Mouse (Mus musculus) testis, adult 2 months (tissue): ENCODE data around the gene Slc25a48.

Experiments
- CTCF ChIP-seq: fragments of 200-500 bp; IDR thresholded peaks from 2 replicates; pipeline ENCODE4 v1.5.1; 2012; ENCODE audit warnings: low read depth, mild to moderate bottlenecking, inconsistent platforms, low read length, moderate library complexity; ENCODE audit not compliant: control insufficient read depth, insufficient read depth, insufficient replicate concordance
- POLR2A ChIP-seq: fragments of 200-500 bp; IDR thresholded peaks from 2 replicates; pipeline ENCODE4 v1.6.1; 2012; ENCODE audit warnings: low read depth, mild to moderate bottlenecking, inconsistent platforms, low read length, moderate library complexity; ENCODE audit not compliant: control insufficient read depth

DNA sequence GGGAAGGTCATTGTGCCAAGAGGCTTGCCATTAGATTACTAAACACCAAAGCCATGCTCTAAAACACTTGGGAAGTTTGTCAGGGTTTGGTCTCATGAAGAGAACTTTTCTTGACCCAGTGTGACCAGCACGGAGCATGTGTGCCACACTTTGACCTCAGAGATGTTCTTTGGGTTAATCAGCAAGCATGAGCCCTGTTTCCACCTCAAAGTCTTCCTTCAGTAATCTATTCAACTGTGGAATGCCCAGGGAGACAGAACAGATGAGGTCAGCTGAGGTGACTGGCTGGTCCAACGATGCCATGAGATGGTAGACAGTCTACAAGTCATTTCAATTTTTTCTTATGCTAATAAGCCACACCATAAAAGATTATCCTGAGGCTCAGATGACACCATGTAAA is 71.6 kb downstream of the Slc25a48 start:
- TF ChIP-seq POLR2A (no peak), CTCF (no peak)
